ENCODE assay signal across 9 mouse cellular contexts in genomic region chr5:33431173-33432005, GRCm38 (mm10). TPM values are rescaled to one million over a fixed set of nuclear protein-coding genes. Genes with fewer than 3 reads are reported as not detected.
A peak's percentile ranks its signal among the peaks of the same experiment; 100 is the strongest.
DNase-seq lines count a peak whose midpoint lies in the region; ATAC-seq and TF ChIP-seq lines count a peak whose summit lies in the region.
"Had no signal": no experiment of that assay in that cellular context is flagged by ENCODE, and none has a peak within 500 bp of the region (broad histone marks: within the 10 kb centered on the region; RNA-seq: fewer than 3 reads in every experiment).

No protein-coding gene starts in this region.

- H3K4me2 ChIP-seq in kidney, postnatal 0 days (ENCODE audit: low read length) = peak overlapping the region; percentile 46
- peak overlapping the region; percentile 38 for H3K4me2 ChIP-seq in embryonic facial prominence, embryonic 14.5 days (ENCODE audit: low read depth, low read length)
- peak overlapping the region; percentile 37 for H3K4me2 ChIP-seq in intestine, embryonic 16.5 days (ENCODE audit: low read depth, low read length)
- H3K4me2 ChIP-seq in neural tube, embryonic 15.5 days = peak overlapping the region; percentile 43

- H3K4me3 ChIP-seq in kidney, postnatal 0 days (replicated peaks; ENCODE audit: low read depth, low read length) = peak overlapping the region; percentile 24; the same call in 1 of the 2 replicates
- H3K4me3 ChIP-seq in embryonic facial prominence, embryonic 14.5 days (ENCODE audit: low read depth, low read length) = peak overlapping the region; percentile 30
- H3K4me3 ChIP-seq in intestine, embryonic 16.5 days (ENCODE audit: low read length) = peak overlapping the region; percentile 21
- H3K4me3 ChIP-seq in neural tube, embryonic 15.5 days (replicated peaks) = peak overlapping the region; percentile 23

- no peaks in the 10 kb centered on the region for H3K36me3 ChIP-seq in kidney, postnatal 0 days (ENCODE audit: insufficient read depth, low read length)
- no peaks in the 10 kb centered on the region for H3K36me3 ChIP-seq in embryonic facial prominence, embryonic 14.5 days (ENCODE audit: control insufficient read depth, insufficient read depth, low read length)
- no peaks in the 10 kb centered on the region for H3K36me3 ChIP-seq in intestine, embryonic 16.5 days (ENCODE audit: control insufficient read depth, insufficient read depth, low read length)
- no peaks in the 10 kb centered on the region for H3K36me3 ChIP-seq in neural tube, embryonic 15.5 days

- under 1% methylated on average over 77 of the region's 77 CpGs for WGBS in kidney, postnatal 0 days
- under 1% methylated on average over 35 of the region's 77 CpGs for WGBS in embryonic facial prominence, embryonic 14.5 days
- WGBS in intestine, embryonic 16.5 days = under 1% methylated on average over 77 of the region's 77 CpGs
- WGBS in neural tube, embryonic 15.5 days = under 1% methylated on average over 76 of the region's 77 CpGs

- DNase-seq in kidney, postnatal 0 days (ENCODE audit: low spot score) = no peak
- DNase-seq in kidney, postnatal 10 days = no peak
- no peak for DNase-seq in embryonic facial prominence, embryonic 14.5 days (ENCODE audit: low spot score)
- DNase-seq in left cerebral cortex, postnatal 36 days (ENCODE audit: low spot score in 2 of 2) = no peak
- DNase-seq in frontal cortex, postnatal 25 days (ENCODE audit: low spot score in 2 of 2) = no peak
- DNase-seq in thymus, postnatal 10 days (ENCODE audit: low spot score in 2 of 2) = no peak

- intact Hi-C loops in left cerebral cortex, postnatal 36 days (cut with DNase I) = loop anchor here (10.0 kb wide), 1 partner anchor 1963 kb away; no protein-coding TSS in a partner anchor

- no peaks in the 10 kb centered on the region for H3K9me3 ChIP-seq in kidney, postnatal 0 days (replicated peaks; ENCODE audit: low read length)
- H3K9me3 ChIP-seq in embryonic facial prominence, embryonic 14.5 days (ENCODE audit: control insufficient read depth, low read length) = no peaks in the 10 kb centered on the region
- H3K9me3 ChIP-seq in intestine, embryonic 16.5 days (ENCODE audit: control insufficient read depth, low read length) = no peaks in the 10 kb centered on the region
- no peaks in the 10 kb centered on the region for H3K9me3 ChIP-seq in neural tube, embryonic 15.5 days (replicated peaks)

- no peaks in the 10 kb centered on the region; the same call in 1 of the 2 replicates for H3K4me1 ChIP-seq in kidney, postnatal 0 days (replicated peaks; ENCODE audit: insufficient read depth, low read length)
- H3K4me1 ChIP-seq in embryonic facial prominence, embryonic 14.5 days (ENCODE audit: control insufficient read depth, insufficient read depth, low read length) = 0 out of 2 replicates have a peak, but pooled peaks cover 6% of the 10 kb centered on the region
- peaks cover 18% of the 10 kb centered on the region for H3K4me1 ChIP-seq in intestine, embryonic 16.5 days (ENCODE audit: control insufficient read depth, insufficient read depth, low read length)
- peaks cover 46% of the 10 kb centered on the region for H3K4me1 ChIP-seq in neural tube, embryonic 15.5 days

- no peak for TF ChIP-seq CTCF in kidney, postnatal 0 days (IDR thresholded peaks at IDR 0.05; ENCODE audit: low read depth)

- peaks cover 86% of the 10 kb centered on the region for H3K27me3 ChIP-seq in kidney, postnatal 0 days (ENCODE audit: insufficient read depth, low read length)
- peaks cover 96% of the 10 kb centered on the region for H3K27me3 ChIP-seq in embryonic facial prominence, embryonic 14.5 days (replicated peaks; ENCODE audit: control insufficient read depth, insufficient read depth, low read length)
- peaks cover 86% of the 10 kb centered on the region for H3K27me3 ChIP-seq in intestine, embryonic 16.5 days (replicated peaks; ENCODE audit: control insufficient read depth, insufficient read depth, low read length)
- peaks cover 97% of the 10 kb centered on the region for H3K27me3 ChIP-seq in neural tube, embryonic 15.5 days (replicated peaks)

- H3K27ac ChIP-seq in kidney, postnatal 0 days = no peak overlapping the region
- no peak overlapping the region for H3K27ac ChIP-seq in embryonic facial prominence, embryonic 14.5 days (replicated peaks; ENCODE audit: low read depth, low read length)
- no peak overlapping the region for H3K27ac ChIP-seq in intestine, embryonic 16.5 days (ENCODE audit: low read length)
- no peak overlapping the region for H3K27ac ChIP-seq in neural tube, embryonic 15.5 days (replicated peaks)

- no peak overlapping the region for H3K9ac ChIP-seq in kidney, postnatal 0 days (ENCODE audit: low read depth, low read length)
- H3K9ac ChIP-seq in embryonic facial prominence, embryonic 14.5 days (ENCODE audit: low read depth, low read length) = no peak overlapping the region
- H3K9ac ChIP-seq in intestine, embryonic 16.5 days (ENCODE audit: low read depth, low read length) = no peak overlapping the region
- H3K9ac ChIP-seq in neural tube, embryonic 15.5 days (replicated peaks) = no peak overlapping the region

- no peak for ATAC-seq in kidney, postnatal 0 days (replicated peaks; ENCODE audit: low FRiP score, low read depth)
- no peak for ATAC-seq in embryonic facial prominence, embryonic 14.5 days (ENCODE audit: low read depth)
- ATAC-seq in intestine, embryonic 16.5 days = no peak
- ATAC-seq in neural tube, embryonic 15.5 days (ENCODE audit: low FRiP score) = no peak

RNA-seq across cellular contexts. Expression of gene Nkx1-1, which starts 2.4 kb away (rescaled TPM):
- not detected in 2 replicates for polyA plus RNA-seq in kidney, postnatal 0 days (2015; fragmentation: Nextera tagmentation; extraction: Ambion mirVana)
- polyA plus RNA-seq in embryonic facial prominence, embryonic 14.5 days (2014; fragmentation: Nextera tagmentation; extraction: Ambion mirVana) = not detected in 2 replicates
- not detected in 2 replicates for polyA plus RNA-seq in intestine, embryonic 16.5 days (2015; fragmentation: Nextera tagmentation; extraction: Ambion mirVana)
- polyA plus RNA-seq in neural tube, embryonic 15.5 days (2015; fragmentation: Nextera tagmentation; extraction: Ambion mirVana) = 0.40 and 0.79 TPM in 2 replicates
- total RNA-seq in left cerebral cortex, postnatal 36 days (2021) = not detected
- polyA plus RNA-seq: gonadal fat pad, adult 2 months had no signal

RNA-seq across cellular contexts. Expression of gene Uvssa, which starts 53.0 kb away (rescaled TPM):
- 7.7 and 7.8 TPM in 2 replicates for polyA plus RNA-seq in kidney, postnatal 0 days (2015; fragmentation: Nextera tagmentation; extraction: Ambion mirVana)
- 7.1 and 9.0 TPM in 2 replicates for polyA plus RNA-seq in embryonic facial prominence, embryonic 14.5 days (2014; fragmentation: Nextera tagmentation; extraction: Ambion mirVana)
- polyA plus RNA-seq in intestine, embryonic 16.5 days (2015; fragmentation: Nextera tagmentation; extraction: Ambion mirVana) = 5.7 and 5.9 TPM in 2 replicates
- polyA plus RNA-seq in neural tube, embryonic 15.5 days (2015; fragmentation: Nextera tagmentation; extraction: Ambion mirVana) = 7.6 and 7.8 TPM in 2 replicates
- 1 to 10 TPM; 5.6 to 7.2 TPM for total RNA-seq in left cerebral cortex, postnatal 36 days (2021)
